23 mouse cellular contexts compared by ENCODE assay signal in the genomic region with DNA sequence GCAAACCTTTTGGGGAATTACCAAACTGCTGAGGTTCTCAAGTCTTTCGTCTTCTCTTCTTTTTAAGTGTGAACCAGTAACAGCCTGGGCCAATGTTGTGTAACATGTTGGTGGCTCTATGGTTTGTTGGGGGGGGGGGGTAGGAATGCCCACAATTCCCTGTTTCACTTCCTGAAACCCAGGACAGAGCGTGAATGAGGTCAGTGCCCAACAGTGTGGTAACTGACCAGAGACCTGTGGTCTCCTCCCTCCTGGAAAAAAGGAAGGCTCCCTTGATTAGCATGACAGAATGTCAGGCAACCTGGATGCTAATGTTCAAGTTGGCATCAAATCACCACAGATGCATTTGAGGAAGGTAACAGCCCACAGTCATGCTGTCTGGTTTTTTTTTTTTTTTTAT.
"Had no signal": no experiment of that assay in that cellular context is flagged by ENCODE, and none has a peak within 500 bp of the region (broad histone marks: within the 10 kb centered on the region; RNA-seq: fewer than 3 reads in every experiment).

No protein-coding gene starts in this region.

- H3K36me3 ChIP-seq: liver, embryonic 15.5 days; lung, embryonic 15.5 days; midbrain, embryonic 10.5 days; midbrain, embryonic 12.5 days; neural tube, embryonic 13.5 days; neural tube, embryonic 15.5 days; stomach, embryonic 15.5 days had no signal

- H3K4me1 ChIP-seq: liver, embryonic 15.5 days; lung, embryonic 15.5 days; midbrain, embryonic 10.5 days; midbrain, embryonic 12.5 days; stomach, embryonic 15.5 days had no signal

- H3K27me3 ChIP-seq: liver, embryonic 15.5 days; lung, embryonic 15.5 days; midbrain, embryonic 12.5 days; neural tube, embryonic 13.5 days; neural tube, embryonic 15.5 days; stomach, embryonic 15.5 days had no signal

- H3K4me2 ChIP-seq: liver, embryonic 15.5 days; lung, embryonic 15.5 days; midbrain, embryonic 12.5 days; neural tube, embryonic 13.5 days; neural tube, embryonic 15.5 days; stomach, embryonic 15.5 days had no signal

- H3K9me3 ChIP-seq: liver, embryonic 15.5 days; lung, embryonic 15.5 days; midbrain, embryonic 10.5 days; midbrain, embryonic 12.5 days; neural tube, embryonic 13.5 days; neural tube, embryonic 15.5 days; stomach, embryonic 15.5 days had no signal

- H3K4me3 ChIP-seq: liver, embryonic 15.5 days; lung, embryonic 15.5 days; midbrain, embryonic 10.5 days; midbrain, embryonic 12.5 days; myocyte; neural tube, embryonic 13.5 days; neural tube, embryonic 15.5 days; stomach, embryonic 15.5 days had no signal

- ATAC-seq: liver, postnatal 0 days; midbrain, embryonic 16.5 days had no signal

- H3K9ac ChIP-seq: liver, embryonic 15.5 days; liver, postnatal 0 days; lung, embryonic 15.5 days; midbrain, embryonic 12.5 days; neural tube, embryonic 13.5 days; neural tube, embryonic 15.5 days; stomach, embryonic 15.5 days had no signal

- H3K27ac ChIP-seq: liver, embryonic 15.5 days; lung, embryonic 15.5 days; midbrain, embryonic 10.5 days; midbrain, embryonic 12.5 days; neural tube, embryonic 13.5 days; neural tube, embryonic 15.5 days; stomach, embryonic 15.5 days; stomach, postnatal 0 days had no signal

- DNase-seq: liver, postnatal 0 days; lung, adult 2 months; lung, postnatal 10 days; lung, postnatal 4 days; midbrain, embryonic 14.5 days; retina, postnatal 1 day; right cerebral cortex, adult 18-20 months; right cerebral cortex, postnatal 25 days; right cerebral cortex, postnatal 4 days; spleen, adult 18-20 months; thymus, adult 2 months; thymus, postnatal 25 days; thymus, postnatal 4 days had no signal
